Mouse (Mus musculus) stomach, postnatal 0 days (tissue): ENCODE data around the gene Slc25a30. TPM values are rescaled to one million over a fixed set of nuclear protein-coding genes. Genes with fewer than 3 reads are reported as not detected.

Experiments
- ATAC-seq: fragments of 200-750 bp; cut with Nextera tagmentation; 2 replicates; pipeline ENCODE4 v1.8.0; 2017; ENCODE audit not compliant: low FRiP score, low TSS enrichment
- DNase-seq: peaks from one replicate; pipeline ENCODE4 v3.0.0-alpha.2; 2016; ENCODE audit warnings: low spot score
- H3K27ac ChIP-seq: fragments of 300-500 bp; sonication (generic); replicated peaks from 2 replicates; pipeline ENCODE4 v1.5.1; 2014; ENCODE audit warnings: mild to moderate bottlenecking, control low read depth
- H3K27me3 ChIP-seq: fragments of 300-500 bp; sonication (generic); 2 replicates; pipeline ENCODE4 v1.6.1; 2014; ENCODE audit warnings: low read length; ENCODE audit not compliant: control insufficient read depth, insufficient read depth
- H3K36me3 ChIP-seq: fragments of 300-500 bp; sonication (generic); 2 replicates; pipeline ENCODE4 v1.6.1; 2014; ENCODE audit warnings: low read length, mixed read lengths; ENCODE audit not compliant: control insufficient read depth, insufficient read depth
- H3K4me1 ChIP-seq: fragments of 300-500 bp; sonication (generic); replicated peaks from 2 replicates; pipeline ENCODE4 v1.6.1; 2014; ENCODE audit warnings: antibody characterized with exemption; ENCODE audit not compliant: control insufficient read depth, insufficient read depth
- H3K4me2 ChIP-seq: fragments of 300-500 bp; sonication (generic); replicated peaks from 2 replicates; pipeline ENCODE4 v1.6.1; 2014; ENCODE audit warnings: low read depth, mild to moderate bottlenecking, control low read depth, moderate library complexity
- H3K4me3 ChIP-seq: fragments of 300-500 bp; sonication (generic); 2 replicates; pipeline ENCODE4 v1.5.1; 2014; ENCODE audit warnings: low read depth, low read length, control low read depth
- H3K9ac ChIP-seq: fragments of 300-500 bp; sonication (generic); 2 replicates; pipeline ENCODE4 v1.6.1; 2014; ENCODE audit warnings: mild to moderate bottlenecking, low read length, control low read depth, mixed read lengths
- H3K9me3 ChIP-seq: fragments of 300-500 bp; sonication (generic); 2 replicates; pipeline ENCODE4 v1.6.1; 2016; ENCODE audit warnings: low read length; ENCODE audit not compliant: control insufficient read depth
- CTCF ChIP-seq: IDR thresholded peaks from 2 replicates; pipeline ENCODE4 v1.5.1; 2016; ENCODE audit warnings: antibody characterized with exemption, low read depth, mild to moderate bottlenecking, moderate library complexity
- EP300 ChIP-seq: optimal IDR thresholded peaks from 2 replicates; pipeline ENCODE3; 2016; ENCODE audit warnings: antibody characterized with exemption
- WGBS: fragments of 180-500 bp; shearing (Covaris S2); extraction: QIAGEN DNeasy Blood & Tissue Kit; methylation state at CpG from one replicate; pipeline ENCODE4 v1.1.7; 2014; 5-methylcytosine and 5-hydroxymethylcytosine counted together
- polyA plus RNA-seq: library from polyadenylated mRNA; unstranded; fragments of >200 nt; fragmentation: Nextera tagmentation; extraction: Ambion mirVana; gene quantifications from 2 replicates; pipeline ENCODE4 v1.2.1, GENCODE M21; 2015

Gene Slc25a30
- polyA plus RNA-seq, 1 experiment from 2014 or later: 1.3 TPM

DNA sequence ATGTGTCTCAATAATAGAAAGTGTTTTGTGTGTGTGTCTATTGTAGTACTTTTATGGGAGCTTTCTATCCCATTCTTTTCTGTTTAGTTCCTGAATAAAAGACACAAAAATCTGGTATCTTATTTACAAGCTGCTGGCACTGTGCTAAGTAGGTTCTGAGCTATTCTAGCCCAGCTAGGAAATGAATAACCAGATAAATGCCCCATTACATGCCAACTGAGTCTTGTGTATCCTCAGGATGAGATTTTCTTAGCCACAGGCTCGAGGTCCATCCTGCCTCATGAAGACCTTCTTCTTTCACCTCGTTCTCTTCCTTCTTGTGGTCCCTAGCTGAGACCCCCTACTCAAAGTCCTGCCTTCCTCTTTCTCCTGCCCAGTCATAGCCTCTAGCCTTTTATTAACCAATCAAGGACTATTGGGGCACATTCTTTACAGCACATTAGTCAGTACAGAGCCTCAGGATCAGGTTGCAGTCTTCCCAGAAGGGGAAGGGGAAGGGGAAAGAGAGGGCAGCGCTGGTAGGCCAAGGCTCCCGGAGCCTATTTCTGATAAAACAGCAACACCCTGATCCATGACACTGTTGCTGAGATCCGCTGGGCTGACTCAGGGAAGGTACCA is 11.0 kb upstream of the Slc25a30 start:
- no peaks in the 10 kb centered on the region for H3K9me3 ChIP-seq
- no peak for DNase-seq
- TF ChIP-seq EP300 (no peak), CTCF (no peak)
- WGBS: 29% methylated on average over 5 of the region's 5 CpGs
- no peaks in the 10 kb centered on the region for H3K27me3 ChIP-seq
- no peak overlapping the region for H3K27ac ChIP-seq
- H3K9ac ChIP-seq: no peak overlapping the region
- H3K4me3 ChIP-seq: no peak overlapping the region
- no peaks in the 10 kb centered on the region for H3K36me3 ChIP-seq
- no peak overlapping the region for H3K4me2 ChIP-seq
- no peaks in the 10 kb centered on the region for H3K4me1 ChIP-seq
- no peak for ATAC-seq

DNA sequence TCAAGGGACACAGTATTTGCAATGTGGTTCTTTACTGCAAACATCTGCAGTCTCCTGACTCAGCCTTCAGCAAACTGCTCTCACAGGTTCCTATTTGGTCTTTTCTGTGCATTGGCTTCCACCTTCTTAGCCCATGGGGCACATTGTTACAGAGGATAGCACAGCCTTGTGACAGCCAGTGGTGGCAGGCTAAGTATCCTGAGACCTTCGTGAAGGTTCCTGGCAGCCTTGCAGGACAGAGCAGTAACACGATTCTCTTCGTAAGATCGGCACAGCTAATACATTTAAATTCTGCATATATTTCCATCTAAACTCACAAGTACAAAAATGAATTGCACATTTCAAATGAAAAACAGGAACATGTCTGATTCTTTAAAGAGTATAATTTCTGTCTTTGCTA is 9.1 kb upstream of the Slc25a30 start:
- TF ChIP-seq CTCF (no peak), EP300 (no peak)
- DNase-seq: no peak
- no peaks in the 10 kb centered on the region for H3K36me3 ChIP-seq
- no peaks in the 10 kb centered on the region for H3K4me1 ChIP-seq
- H3K4me3 ChIP-seq: no peak overlapping the region
- H3K27me3 ChIP-seq: no peaks in the 10 kb centered on the region
- H3K9me3 ChIP-seq: no peaks in the 10 kb centered on the region
- no peak overlapping the region for H3K27ac ChIP-seq
- whole genome bisulfite sequencing: 87% methylated on average over 4 of the region's 4 CpGs
- no peak overlapping the region for H3K9ac ChIP-seq
- no peak overlapping the region for H3K4me2 ChIP-seq
- ATAC-seq: no peak

DNA sequence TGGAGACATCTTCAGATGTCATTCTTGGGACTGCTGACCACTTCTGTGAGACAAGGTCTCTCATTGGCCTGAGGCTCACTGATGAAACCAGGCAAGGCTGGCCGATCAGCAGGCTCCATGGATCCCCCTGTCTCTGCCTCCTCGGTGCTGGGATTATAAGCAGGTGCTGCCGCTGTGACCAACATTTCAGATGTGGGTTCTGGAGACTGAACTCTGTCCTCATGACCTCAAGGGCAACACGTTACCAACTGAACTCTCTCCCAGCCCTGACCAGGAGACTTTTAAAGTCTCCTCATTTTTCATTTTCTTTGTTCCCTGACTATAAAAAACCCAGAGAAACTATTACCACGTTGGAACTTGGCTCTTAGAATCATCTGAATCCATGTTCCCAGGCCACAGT is 7.9 kb upstream of the Slc25a30 start:
- H3K27ac ChIP-seq: no peak overlapping the region
- H3K4me2 ChIP-seq: no peak overlapping the region
- no peaks in the 10 kb centered on the region for H3K9me3 ChIP-seq
- no peak for DNase-seq
- H3K4me3 ChIP-seq: no peak overlapping the region
- H3K27me3 ChIP-seq: no peaks in the 10 kb centered on the region
- H3K9ac ChIP-seq: no peak overlapping the region
- no peaks in the 10 kb centered on the region for H3K4me1 ChIP-seq
- TF ChIP-seq EP300 (no peak), CTCF (no peak)
- no peaks in the 10 kb centered on the region for H3K36me3 ChIP-seq
- 60% methylated on average over 5 of the region's 5 CpGs for WGBS
- no peak for ATAC-seq

DNA sequence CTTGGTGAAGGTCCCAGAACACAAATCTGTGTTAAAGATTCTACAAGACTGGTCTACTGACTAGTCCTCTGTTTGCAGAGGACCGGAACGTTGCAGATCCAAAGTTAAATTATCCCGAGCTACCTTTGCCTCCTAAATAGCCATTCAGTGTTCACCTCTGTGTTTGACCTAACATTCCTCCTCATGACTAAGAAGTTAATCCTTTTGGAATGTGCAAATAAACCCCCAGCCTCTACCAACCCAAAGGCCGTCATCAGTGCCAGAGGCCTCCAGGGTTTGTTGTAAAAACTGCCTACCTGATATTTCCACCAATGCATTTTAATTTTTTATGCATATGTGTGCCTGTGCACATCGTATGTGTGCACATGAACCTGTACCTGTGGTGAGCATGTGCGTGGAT is 7.5 kb upstream of the Slc25a30 start:
- Histone ChIP-seq H3K4me1 (no peaks in the 10 kb centered on the region), H3K27ac (no peak overlapping the region), H3K27me3 (no peaks in the 10 kb centered on the region), H3K36me3 (no peaks in the 10 kb centered on the region), H3K9ac (no peak overlapping the region), H3K4me2 (no peak overlapping the region), H3K9me3 (no peaks in the 10 kb centered on the region), H3K4me3 (no peak overlapping the region)
- no peak for ATAC-seq
- no peak for TF ChIP-seq CTCF
- no peak for TF ChIP-seq EP300
- 57% methylated on average over 6 of the region's 6 CpGs for WGBS
- DNase-seq: no peak

DNA sequence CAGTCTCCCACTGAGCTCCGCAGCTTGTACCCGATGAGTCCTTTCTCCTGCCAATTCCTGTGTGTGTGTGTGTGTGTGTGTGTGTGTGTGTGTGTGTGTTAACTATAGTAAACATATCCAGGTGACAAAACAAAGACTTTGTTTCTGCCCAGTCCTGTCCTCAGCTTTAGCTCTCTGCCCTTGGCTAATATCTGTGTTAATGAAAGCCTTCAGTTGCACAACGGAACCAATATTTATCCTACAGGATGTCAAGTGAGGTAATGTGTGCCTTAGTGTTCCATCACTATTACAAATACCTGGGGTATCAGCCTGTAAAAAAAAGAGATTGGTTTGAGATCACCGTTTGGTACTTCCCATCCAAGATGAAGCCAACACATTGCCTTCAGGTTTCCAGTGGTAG is 6.3 kb upstream of the Slc25a30 start:
- Histone ChIP-seq H3K9me3 (no peaks in the 10 kb centered on the region), H3K4me3 (no peak overlapping the region), H3K4me1 (no peaks in the 10 kb centered on the region), H3K4me2 (no peak overlapping the region), H3K36me3 (no peaks in the 10 kb centered on the region), H3K27me3 (no peaks in the 10 kb centered on the region), H3K9ac (no peak overlapping the region), H3K27ac (no peak overlapping the region)
- DNase-seq: no peak
- no peak for ATAC-seq
- 77% methylated on average over 4 of the region's 4 CpGs for WGBS
- TF ChIP-seq EP300: no peak
- TF ChIP-seq CTCF: no peak

DNA sequence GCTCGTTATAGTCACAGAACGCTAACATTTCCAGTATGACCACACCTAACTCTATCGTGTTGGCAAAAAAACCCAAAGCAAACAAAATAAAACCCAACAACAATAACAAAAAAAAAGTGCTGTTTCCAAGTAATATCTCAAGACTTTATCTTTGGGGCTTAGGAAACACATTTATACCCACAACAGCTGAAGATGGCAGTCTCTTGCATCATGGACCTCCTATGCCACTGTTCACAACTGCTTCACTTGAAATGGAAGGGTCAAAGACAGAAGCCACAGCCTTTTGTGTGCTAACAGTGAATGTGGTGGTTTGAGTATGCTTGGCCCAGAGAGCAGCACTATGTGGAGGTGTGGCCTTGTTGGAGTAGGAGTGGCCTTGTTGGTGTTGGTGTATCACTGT is 4.5 kb upstream of the Slc25a30 start:
- Histone ChIP-seq H3K36me3 (no peaks in the 10 kb centered on the region), H3K27ac (no peak overlapping the region), H3K4me2 (no peak overlapping the region), H3K4me3 (no peak overlapping the region), H3K9ac (no peak overlapping the region), H3K9me3 (no peaks in the 10 kb centered on the region), H3K27me3 (no peaks in the 10 kb centered on the region), H3K4me1 (peaks cover 4% of the 10 kb centered on the region; the same call in 1 of the 2 replicates)
- no peak for DNase-seq
- WGBS: 69% methylated on average over 3 of the region's 3 CpGs
- TF ChIP-seq EP300 (no peak), CTCF (no peak)
- ATAC-seq: no peak
